Mouse (Mus musculus) midbrain, embryonic 10.5 days (tissue): ENCODE results near the gene Defb20. TPM values are rescaled to one million over a fixed set of nuclear protein-coding genes. Genes with fewer than 3 reads are reported as not detected.

Experiments used
- DNase-seq: peaks from one replicate; pipeline ENCODE4 v3.0.0-alpha.2; 2017; ENCODE audit warnings: low spot score
- H3K27ac ChIP-seq: fragments of 300-500 bp; sonication (generic); replicated peaks from 2 replicates; pipeline ENCODE4 v1.5.1; 2016; ENCODE audit warnings: mild to moderate bottlenecking
- H3K27me3 ChIP-seq: fragments of 300-500 bp; sonication (generic); 2 replicates; pipeline ENCODE4 v1.6.1; 2016; ENCODE audit warnings: low read depth, mild to moderate bottlenecking; ENCODE audit not compliant: poor library complexity, severe bottlenecking
- H3K36me3 ChIP-seq: fragments of 300-500 bp; sonication (generic); 2 replicates; pipeline ENCODE4 v1.6.1; 2016; ENCODE audit warnings: mild to moderate bottlenecking, moderate library complexity
- H3K4me1 ChIP-seq: fragments of 300-500 bp; sonication (generic); 2 replicates; pipeline ENCODE4 v1.6.1; 2016
- H3K4me3 ChIP-seq: fragments of 300-500 bp; sonication (generic); 2 replicates; pipeline ENCODE4 v1.5.1; 2016; ENCODE audit warnings: mild to moderate bottlenecking, moderate library complexity
- H3K9me3 ChIP-seq: fragments of 300-500 bp; sonication (generic); replicated peaks from 2 replicates; pipeline ENCODE4 v1.6.1; 2016; ENCODE audit warnings: mild to moderate bottlenecking
- WGBS: fragments of 180-500 bp; shearing (Covaris S2); methylation state at CpG from one replicate; pipeline ENCODE4 v1.1.7; 2016; 5-methylcytosine and 5-hydroxymethylcytosine counted together
- polyA plus RNA-seq: library from polyadenylated mRNA; unstranded; fragments of >200 nt; fragmentation: Nextera tagmentation; extraction: Ambion mirVana; gene quantifications from 2 replicates; pipeline ENCODE4 v1.2.1, GENCODE M21; 2016

The Defb20 gene
- polyA plus RNA-seq, 1 experiment from 2014 or later, result not detected

DNA sequence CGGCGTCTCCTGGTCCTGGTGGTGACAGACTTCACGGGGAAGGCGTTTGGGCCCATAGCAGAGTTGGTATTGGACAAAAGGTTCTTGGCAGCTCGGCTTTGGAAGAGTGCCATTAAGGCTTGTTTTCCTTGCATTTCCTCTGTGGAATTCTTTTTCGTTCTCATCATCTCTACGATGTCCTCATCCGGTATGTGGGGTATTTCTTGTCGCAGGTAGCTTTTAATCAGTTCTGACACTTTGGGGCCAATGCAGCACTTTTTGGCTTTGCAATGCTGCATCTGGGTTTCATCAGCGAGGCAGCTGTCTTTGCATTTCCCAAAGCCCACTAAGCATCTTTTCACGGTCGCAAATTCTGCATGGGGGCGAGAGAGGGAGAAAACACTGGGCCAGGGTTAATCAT is 17.6 kb upstream of the Defb20 start:
- Histone ChIP-seq H3K27me3 (no peaks in the 10 kb centered on the region), H3K9me3 (no peaks in the 10 kb centered on the region), H3K36me3 (no peaks in the 10 kb centered on the region), H3K27ac (no peak overlapping the region), H3K4me3 (no peak overlapping the region), H3K4me1 (no peaks in the 10 kb centered on the region)
- no peak for DNase-seq
- WGBS, result 85% methylated on average over 13 of the region's 13 CpGs

- WGBS, result 87% methylated on average over 3 of the region's 3 CpGs
- no peaks in the 10 kb centered on the region for H3K9me3 ChIP-seq
Observed at GRCm38 (mm10) chr2:152464570-152465150, 12.2 kb upstream of the Defb20 start, which contains the start of gene Defb23. Gene Defb23, minus strand, starts transcription at chr2:152464620.

GRCm38 (mm10) chr2:152470973-152471372 is 5.9 kb upstream of the Defb20 start:
- H3K4me3 ChIP-seq, result no peak overlapping the region
- H3K4me1 ChIP-seq, result no peaks in the 10 kb centered on the region
- H3K27me3 ChIP-seq, result no peaks in the 10 kb centered on the region
- no peak overlapping the region for H3K27ac ChIP-seq
- H3K9me3 ChIP-seq, result no peaks in the 10 kb centered on the region
- WGBS, result 41% methylated on average over 7 of the region's 7 CpGs
- no peaks in the 10 kb centered on the region for H3K36me3 ChIP-seq
- DNase-seq, result peak; percentile 19

More at GRCm38 (mm10) chr2:152464570-152465150, 12.2 kb upstream of the Defb20 start, which contains the start of gene Defb23:
- H3K4me3 ChIP-seq, result no peak within 1 kb of the TSS
- no peaks in the 10 kb centered on the region for H3K36me3 ChIP-seq
- no peaks in the 10 kb centered on the region for H3K27me3 ChIP-seq
- H3K27ac ChIP-seq, result no peak within 1 kb of the TSS
- DNase-seq, result no peak
- no peaks in the 10 kb centered on the region for H3K4me1 ChIP-seq

GRCm38 (mm10) chr2:152472434-152472833 is 4.4 kb upstream of the Defb20 start:
- H3K4me3 ChIP-seq, result no peak overlapping the region
- no peaks in the 10 kb centered on the region for H3K27me3 ChIP-seq
- no peak overlapping the region for H3K27ac ChIP-seq
- 41% methylated on average over 3 of the region's 3 CpGs for WGBS
- H3K9me3 ChIP-seq, result no peaks in the 10 kb centered on the region
- H3K36me3 ChIP-seq, result no peaks in the 10 kb centered on the region
- no peaks in the 10 kb centered on the region for H3K4me1 ChIP-seq
- no peak for DNase-seq

DNA sequence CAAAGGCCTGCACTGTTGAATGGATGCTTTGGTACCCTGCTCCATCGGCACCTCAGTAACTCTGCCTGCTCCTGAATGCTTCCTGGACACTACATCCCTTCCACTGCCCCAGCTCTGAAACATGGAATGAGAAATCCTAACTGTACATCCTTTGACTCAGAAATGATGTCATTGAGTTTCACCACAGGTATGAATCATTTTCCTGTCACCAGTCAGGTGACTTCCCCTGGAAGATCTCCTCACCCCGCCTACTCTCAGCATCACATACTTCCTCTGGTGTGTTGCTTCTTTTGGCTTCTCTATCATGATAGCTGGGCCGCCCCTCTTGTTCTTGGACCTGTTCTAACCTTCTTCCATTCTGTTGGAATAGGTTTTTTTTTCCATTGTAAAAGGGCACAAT is 4.0 kb downstream of the Defb20 start:
- no peak for DNase-seq
- H3K4me1 ChIP-seq, result no peaks in the 10 kb centered on the region
- no peaks in the 10 kb centered on the region for H3K27me3 ChIP-seq
- H3K4me3 ChIP-seq, result no peak overlapping the region
- 85% methylated on average over 3 of the region's 3 CpGs for WGBS
- no peak overlapping the region for H3K27ac ChIP-seq
- H3K9me3 ChIP-seq, result no peaks in the 10 kb centered on the region
- no peaks in the 10 kb centered on the region for H3K36me3 ChIP-seq

- H3K27me3 ChIP-seq, result no peaks in the 10 kb centered on the region
- 91% methylated on average over 7 of the region's 7 CpGs for WGBS
- H3K27ac ChIP-seq, result no peak overlapping the region
- no peaks in the 10 kb centered on the region for H3K9me3 ChIP-seq
- no peak for DNase-seq
- no peaks in the 10 kb centered on the region for H3K36me3 ChIP-seq
- no peaks in the 10 kb centered on the region for H3K4me1 ChIP-seq
- H3K4me3 ChIP-seq, result no peak overlapping the region
Observed at GRCm38 (mm10) chr2:152481726-152482125, 4.9 kb downstream of the Defb20 start.

DNA sequence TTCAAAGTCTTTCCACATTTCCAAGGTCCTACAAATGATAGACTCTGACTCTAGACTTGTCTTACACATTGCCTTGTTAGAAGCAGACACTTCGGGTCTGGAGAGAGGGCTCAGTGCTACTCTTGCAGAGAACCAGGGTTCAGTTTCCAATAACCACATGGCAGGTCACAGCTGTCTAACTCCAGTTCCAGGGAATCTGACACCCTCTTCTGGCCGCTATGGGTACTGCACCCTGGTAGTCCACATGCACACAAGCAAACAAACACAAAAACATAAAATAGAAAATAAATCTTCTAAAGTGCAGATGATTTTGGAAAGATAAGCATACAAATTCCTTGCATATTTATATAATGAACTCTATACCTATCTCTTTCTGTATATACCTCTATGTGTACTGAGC is 10.2 kb downstream of the Defb20 start:
- no peaks in the 10 kb centered on the region for H3K9me3 ChIP-seq
- 78% methylated on average over 2 of the region's 2 CpGs for WGBS

DNA sequence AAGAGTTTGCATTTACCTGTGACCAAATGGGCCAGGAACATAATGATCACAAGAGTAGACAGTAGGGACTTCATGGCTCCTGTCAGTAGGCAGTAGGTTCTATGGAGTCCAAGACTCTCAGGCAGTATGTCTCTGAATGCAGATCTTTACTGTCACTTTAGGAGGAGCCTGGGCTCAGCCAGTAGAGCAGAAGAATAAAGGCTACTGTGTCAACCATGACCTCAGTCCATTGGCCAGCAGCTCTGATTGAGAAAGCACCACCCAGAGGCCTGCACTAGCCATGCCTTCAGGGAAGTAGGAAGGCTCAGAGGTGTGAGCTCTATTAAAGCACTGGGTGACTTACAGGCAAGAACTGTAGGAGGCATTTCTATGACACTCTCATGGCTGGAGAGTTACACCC is 13.2 kb downstream of the Defb20 start, which contains the start of gene Defb22:
TSS of gene Defb22 (minus strand) at position 101 of the 400 bp plus-strand sequence.
- no peak for DNase-seq
- no peak within 1 kb of the TSS for H3K27ac ChIP-seq
- no peaks in the 10 kb centered on the region for H3K4me1 ChIP-seq
- H3K4me3 ChIP-seq, result no peak within 1 kb of the TSS
- H3K27me3 ChIP-seq, result no peaks in the 10 kb centered on the region
- H3K36me3 ChIP-seq, result no peaks in the 10 kb centered on the region
- H3K9me3 ChIP-seq, result no peaks in the 10 kb centered on the region

More for the DNA sequence above, 10.2 kb downstream of the Defb20 start:
- no peak overlapping the region for H3K27ac ChIP-seq
- no peak for DNase-seq
- no peaks in the 10 kb centered on the region for H3K27me3 ChIP-seq
- H3K36me3 ChIP-seq, result no peaks in the 10 kb centered on the region
- H3K4me3 ChIP-seq, result no peak overlapping the region
- H3K4me1 ChIP-seq, result no peaks in the 10 kb centered on the region

- Histone ChIP-seq H3K4me3 (no peak overlapping the region), H3K9me3 (no peaks in the 10 kb centered on the region), H3K36me3 (no peaks in the 10 kb centered on the region), H3K4me1 (no peaks in the 10 kb centered on the region), H3K27ac (no peak overlapping the region), H3K27me3 (no peaks in the 10 kb centered on the region)
- 83% methylated on average over 6 of the region's 6 CpGs for WGBS
- DNase-seq, result no peak
Observed at GRCm38 (mm10) chr2:152493151-152493550, 16.3 kb downstream of the Defb20 start.

- Histone ChIP-seq H3K9me3 (no peaks in the 10 kb centered on the region), H3K27me3 (no peaks in the 10 kb centered on the region), H3K4me3 (no peak overlapping the region), H3K36me3 (no peaks in the 10 kb centered on the region), H3K4me1 (no peaks in the 10 kb centered on the region), H3K27ac (no peak overlapping the region)
- no peak for DNase-seq
- 81% methylated on average over 6 of the region's 6 CpGs for WGBS
Observed at GRCm38 (mm10) chr2:152498020-152498419, 21.2 kb downstream of the Defb20 start.

GRCm38 (mm10) chr2:152500204-152500862 is 23.5 kb downstream of the Defb20 start:
- no peak overlapping the region for H3K4me3 ChIP-seq
- DNase-seq, result no peak
- H3K27ac ChIP-seq, result no peak overlapping the region
- no peaks in the 10 kb centered on the region for H3K36me3 ChIP-seq
- no peaks in the 10 kb centered on the region for H3K27me3 ChIP-seq
- H3K4me1 ChIP-seq, result no peaks in the 10 kb centered on the region
- H3K9me3 ChIP-seq, result no peaks in the 10 kb centered on the region
- WGBS, result 82% methylated on average over 7 of the region's 7 CpGs

GRCm38 (mm10) chr2:152500863-152501229 is 24.0 kb downstream of the Defb20 start:
- WGBS, result 76% methylated on average over 6 of the region's 6 CpGs

GRCm38 (mm10) chr2:152503950-152504349 is 27.1 kb downstream of the Defb20 start:
- Histone ChIP-seq H3K4me3 (no peak overlapping the region), H3K27ac (no peak overlapping the region), H3K9me3 (no peaks in the 10 kb centered on the region), H3K36me3 (no peaks in the 10 kb centered on the region), H3K27me3 (no peaks in the 10 kb centered on the region), H3K4me1 (no peaks in the 10 kb centered on the region)
- WGBS, result 92% methylated on average over 2 of the region's 2 CpGs
- no peak for DNase-seq

More at GRCm38 (mm10) chr2:152500863-152501229, 24.0 kb downstream of the Defb20 start:
- no peak overlapping the region for H3K27ac ChIP-seq
- H3K4me1 ChIP-seq, result no peaks in the 10 kb centered on the region
- H3K9me3 ChIP-seq, result no peaks in the 10 kb centered on the region
- DNase-seq, result no peak
- H3K36me3 ChIP-seq, result no peaks in the 10 kb centered on the region
- no peaks in the 10 kb centered on the region for H3K27me3 ChIP-seq
- H3K4me3 ChIP-seq, result no peak overlapping the region
